Mouse (Mus musculus) neural tube, embryonic 12.5 days (tissue): ENCODE results near the gene Acot5. TPM values are rescaled to one million over a fixed set of nuclear protein-coding genes. Genes with fewer than 3 reads are reported as not detected.
"Not testable (repeated sequence)": the region's sequence is repeated elsewhere in the genome, so short reads cannot be mapped to it uniquely, and the experiment has no call there.

Source experiments
- ATAC-seq: fragments of 200-750 bp; cut with Nextera tagmentation; 2 replicates; pipeline ENCODE4 v1.8.0; 2017; ENCODE audit warnings: low read depth, mild to moderate bottlenecking, moderate TSS enrichment, moderate library complexity; ENCODE audit not compliant: low FRiP score
- H3K27ac ChIP-seq: fragments of 300-500 bp; sonication (generic); 2 replicates; pipeline ENCODE4 v1.5.1; 2016
- H3K27me3 ChIP-seq: fragments of 300-500 bp; sonication (generic); replicated peaks from 2 replicates; pipeline ENCODE4 v1.6.1; 2016; ENCODE audit warnings: mild to moderate bottlenecking
- H3K36me3 ChIP-seq: fragments of 300-500 bp; sonication (generic); 2 replicates; pipeline ENCODE4 v1.6.1; 2016; ENCODE audit warnings: mild to moderate bottlenecking
- H3K4me1 ChIP-seq: fragments of 300-500 bp; sonication (generic); 2 replicates; pipeline ENCODE4 v1.6.1; 2016
- H3K4me2 ChIP-seq: fragments of 300-500 bp; sonication (generic); replicated peaks from 2 replicates; pipeline ENCODE4 v1.6.1; 2016; ENCODE audit warnings: mild to moderate bottlenecking
- H3K4me3 ChIP-seq: fragments of 300-500 bp; sonication (generic); 2 replicates; pipeline ENCODE4 v1.5.1; 2016
- H3K9ac ChIP-seq: fragments of 300-500 bp; sonication (generic); 2 replicates; pipeline ENCODE4 v1.6.1; 2016; ENCODE audit warnings: mild to moderate bottlenecking
- H3K9me3 ChIP-seq: fragments of 300-500 bp; sonication (generic); 2 replicates; pipeline ENCODE4 v1.6.1; 2016; ENCODE audit warnings: mild to moderate bottlenecking
- whole genome bisulfite sequencing: fragments of 180-500 bp; shearing (Covaris S2); methylation state at CpG from one replicate; pipeline ENCODE4 v1.1.7; 2016; 5-methylcytosine and 5-hydroxymethylcytosine counted together
- polyA plus RNA-seq: library from polyadenylated mRNA; unstranded; fragments of >200 nt; fragmentation: Nextera tagmentation; extraction: Ambion mirVana; gene quantifications from 2 replicates; pipeline ENCODE4 v1.2.1, GENCODE M21; 2016

The Acot5 gene
- polyA plus RNA-seq, result 0.25 TPM in 1 of 2 replicates, not detected in the other

DNA sequence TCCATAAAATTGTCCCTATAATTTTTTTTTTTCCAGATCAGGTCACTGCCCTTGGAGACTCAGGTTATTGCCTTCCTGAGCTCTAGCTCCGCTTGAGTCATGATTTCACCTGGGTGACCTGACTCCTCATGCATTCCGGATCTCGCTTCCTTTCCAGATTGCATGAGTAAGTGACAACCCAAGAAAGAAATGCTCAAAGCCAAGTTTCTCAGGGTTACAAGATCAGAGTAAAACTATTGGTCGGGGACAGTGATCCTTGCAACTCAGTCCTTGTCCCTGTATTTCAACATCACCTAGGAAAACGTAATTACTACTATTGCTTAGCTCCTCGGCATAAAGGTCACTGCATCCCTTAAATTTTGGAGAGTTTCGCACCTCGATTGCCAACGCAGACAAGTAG lies at the start of gene Acot5:
TSS of gene Acot5 (plus strand) at position 340 of the 400 bp plus-strand sequence.
- H3K27ac ChIP-seq, result no peak within 1 kb of the TSS
- H3K4me1 ChIP-seq, result no peaks in the 10 kb centered on the region
- H3K36me3 ChIP-seq, result no peaks in the 10 kb centered on the region
- no peak for ATAC-seq
- no peaks in the 10 kb centered on the region for H3K9me3 ChIP-seq
- 59% methylated on average over 9 of the region's 9 CpGs for whole genome bisulfite sequencing
- H3K4me2 ChIP-seq, result peak within 1 kb of the TSS; percentile 63
- H3K27me3 ChIP-seq, result peaks cover 28% of the 10 kb centered on the region
- peak within 1 kb of the TSS; percentile 33 for H3K4me3 ChIP-seq
- H3K9ac ChIP-seq, result 0 out of 2 replicates have a peak within 1 kb of the TSS, but pooled peaks have one; percentile 40

DNA sequence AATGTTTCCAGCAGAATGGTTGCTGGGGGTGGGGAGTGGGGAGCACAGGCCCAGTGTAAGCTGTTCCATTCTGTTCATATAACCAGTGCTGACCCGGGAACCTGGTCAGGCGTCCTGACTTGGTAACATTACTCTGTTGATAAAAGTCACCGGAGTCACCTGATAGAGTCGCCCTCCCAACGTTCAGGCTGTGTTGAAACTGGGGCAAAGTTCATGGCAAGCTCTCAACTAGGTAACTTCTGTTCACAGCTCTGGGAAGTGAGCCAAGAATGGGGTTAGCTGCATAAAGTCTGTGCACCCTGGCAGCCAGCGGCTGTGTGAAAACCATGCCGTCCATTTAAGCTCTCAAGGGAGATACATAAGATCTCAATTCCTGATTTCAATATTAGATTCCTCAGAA lies 48.6 kb upstream of the Acot5 start:
- not testable (repeated sequence) for H3K27me3 ChIP-seq, H3K27ac ChIP-seq, H3K4me2 ChIP-seq, H3K9ac ChIP-seq, H3K4me3 ChIP-seq, ATAC-seq, H3K36me3 ChIP-seq, H3K9me3 ChIP-seq, H3K4me1 ChIP-seq
- WGBS, result 72% methylated on average over 7 of the region's 7 CpGs

DNA sequence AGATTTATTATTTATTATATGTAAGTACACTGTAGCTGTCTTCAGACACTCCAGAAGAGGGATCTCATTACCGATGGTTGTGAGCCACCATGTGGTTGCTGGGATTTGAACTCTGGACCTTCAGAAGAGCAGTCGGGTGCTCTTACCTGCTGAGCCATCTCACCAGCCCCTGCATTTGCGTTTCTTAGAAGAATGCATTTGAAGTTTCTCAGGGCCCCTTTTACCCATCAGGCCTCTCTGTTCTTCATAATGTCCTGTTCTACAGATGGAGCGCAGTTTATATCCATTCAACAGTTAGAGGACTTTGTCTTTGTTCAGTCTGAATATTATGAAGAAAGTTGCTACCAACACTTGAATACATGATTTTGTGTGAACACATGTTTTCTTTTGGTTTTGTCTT lies 46.9 kb upstream of the Acot5 start:
- ATAC-seq, H3K9ac ChIP-seq, H3K27ac ChIP-seq, H3K4me1 ChIP-seq, H3K4me3 ChIP-seq, H3K4me2 ChIP-seq, H3K9me3 ChIP-seq, H3K36me3 ChIP-seq, H3K27me3 ChIP-seq: not testable (repeated sequence)
- WGBS, result 93% methylated on average over 4 of the region's 4 CpGs

DNA sequence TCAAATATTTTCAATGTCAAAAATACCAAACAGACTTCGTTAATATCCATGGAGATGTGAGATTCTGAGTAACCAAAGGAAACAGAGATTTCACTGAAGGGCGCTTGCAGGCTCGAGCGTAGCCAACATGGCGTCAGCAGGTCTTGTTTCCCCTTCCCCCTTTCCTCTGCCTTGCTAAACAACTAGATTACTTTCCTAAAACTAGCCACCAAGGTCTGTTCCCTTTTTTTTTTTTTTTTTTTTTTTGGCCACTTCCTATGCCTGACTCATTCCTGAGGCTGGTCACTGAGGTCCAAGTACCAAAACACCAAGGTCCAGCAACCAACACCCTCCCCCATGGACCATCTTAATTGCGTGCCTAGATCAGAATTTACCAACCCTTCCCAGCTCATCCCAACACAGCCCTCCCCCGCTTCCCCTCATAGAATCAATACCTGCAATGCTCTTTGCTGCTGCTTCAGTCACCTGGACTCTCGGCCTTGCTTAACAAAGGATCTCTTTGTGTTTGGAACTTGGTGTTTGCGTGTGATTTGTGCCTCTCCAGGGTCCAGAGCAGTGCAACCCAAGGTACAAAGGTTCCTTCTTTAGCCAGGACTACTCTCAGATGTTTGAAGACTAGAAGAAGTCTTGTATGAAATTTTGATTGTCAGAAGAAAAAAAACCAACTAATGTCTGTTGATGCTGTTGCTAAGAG lies 45.9 kb upstream of the Acot5 start:
- Histone ChIP-seq H3K4me1 (no peaks in the 10 kb centered on the region), H3K4me3 (no peak overlapping the region), H3K36me3 (no peaks in the 10 kb centered on the region; the same call in 1 of the 2 replicates), H3K9ac (no peak overlapping the region), H3K27me3 (no peaks in the 10 kb centered on the region), H3K9me3 (no peaks in the 10 kb centered on the region), H3K4me2 (no peak overlapping the region), H3K27ac (no peak overlapping the region)
- no peak for ATAC-seq
- 87% methylated on average over 9 of the region's 9 CpGs for WGBS

DNA sequence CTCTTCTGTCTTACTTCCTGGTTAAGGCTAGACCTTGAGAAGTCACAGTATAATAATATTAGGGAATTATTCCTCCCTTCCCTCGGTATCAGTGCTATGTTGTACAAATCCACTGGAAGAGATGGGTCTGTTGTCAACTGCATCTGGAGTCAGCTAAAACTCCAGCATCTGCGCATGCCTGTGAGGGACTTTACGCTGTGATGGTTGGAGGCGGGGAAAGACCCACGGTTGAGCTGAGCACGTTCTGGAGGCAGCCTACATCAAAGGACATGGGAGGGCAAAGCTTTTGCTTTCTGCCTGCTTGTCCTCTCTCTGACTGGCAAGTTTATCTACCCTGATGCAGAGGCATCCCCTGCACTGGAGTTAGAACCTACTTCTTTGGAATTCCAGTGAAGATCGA lies 43.2 kb upstream of the Acot5 start:
- Histone ChIP-seq H3K27ac (no peak overlapping the region), H3K27me3 (no peaks in the 10 kb centered on the region), H3K9ac (no peak overlapping the region), H3K4me1 (no peaks in the 10 kb centered on the region), H3K9me3 (no peaks in the 10 kb centered on the region), H3K36me3 (no peaks in the 10 kb centered on the region), H3K4me3 (no peak overlapping the region), H3K4me2 (no peak overlapping the region)
- no peak for ATAC-seq
- WGBS, result 90% methylated on average over 7 of the region's 7 CpGs

DNA sequence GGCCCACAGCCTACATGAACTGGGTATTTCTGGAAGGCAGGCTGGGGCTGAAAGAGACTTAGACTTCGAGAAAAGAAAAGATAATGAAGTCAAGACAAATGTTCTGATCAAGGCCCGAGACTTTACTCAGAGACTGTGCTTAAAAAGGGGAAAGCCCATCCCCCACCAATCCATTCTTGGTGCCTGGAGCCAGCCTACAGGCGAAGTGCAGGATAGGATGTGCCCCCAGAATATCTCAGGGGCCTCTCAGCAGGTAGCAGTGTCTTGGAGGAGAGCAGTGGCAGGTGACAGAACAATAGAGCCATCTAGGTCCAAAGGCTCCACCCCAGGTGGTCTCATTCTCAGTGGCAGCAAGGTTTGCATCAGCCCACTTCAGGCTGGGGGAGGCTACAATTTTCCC lies 40.8 kb upstream of the Acot5 start:
- H3K9me3 ChIP-seq, H3K9ac ChIP-seq, H3K4me2 ChIP-seq, H3K4me3 ChIP-seq, H3K4me1 ChIP-seq, H3K27me3 ChIP-seq, H3K36me3 ChIP-seq, ATAC-seq, H3K27ac ChIP-seq: not testable (repeated sequence)
- WGBS, result 42% methylated on average over 3 of the region's 3 CpGs

DNA sequence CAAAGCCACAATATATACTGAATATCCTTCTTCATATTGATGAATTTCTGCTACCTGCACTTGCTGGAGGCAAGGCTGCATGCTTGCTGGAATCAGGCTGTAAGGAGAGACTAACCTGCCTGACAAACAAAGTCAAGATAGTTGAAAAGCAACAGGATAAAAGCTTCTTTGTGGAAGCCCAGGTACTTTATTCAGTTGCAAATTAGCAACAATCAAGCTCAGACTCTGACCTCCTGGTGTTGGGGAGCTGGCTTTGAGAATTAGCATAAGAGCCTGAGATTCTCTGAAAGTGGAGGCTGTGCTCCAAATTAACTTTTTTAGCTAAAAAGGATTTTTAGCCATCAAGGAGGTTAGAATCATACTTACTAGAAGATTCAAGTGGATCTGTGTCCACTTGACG lies 40.1 kb upstream of the Acot5 start:
- H3K4me2 ChIP-seq, H3K9me3 ChIP-seq, H3K36me3 ChIP-seq, ATAC-seq, H3K9ac ChIP-seq, H3K27ac ChIP-seq, H3K4me3 ChIP-seq, H3K27me3 ChIP-seq, H3K4me1 ChIP-seq: not testable (repeated sequence)
- 91% methylated on average over 1 of the region's 1 CpGs for WGBS

DNA sequence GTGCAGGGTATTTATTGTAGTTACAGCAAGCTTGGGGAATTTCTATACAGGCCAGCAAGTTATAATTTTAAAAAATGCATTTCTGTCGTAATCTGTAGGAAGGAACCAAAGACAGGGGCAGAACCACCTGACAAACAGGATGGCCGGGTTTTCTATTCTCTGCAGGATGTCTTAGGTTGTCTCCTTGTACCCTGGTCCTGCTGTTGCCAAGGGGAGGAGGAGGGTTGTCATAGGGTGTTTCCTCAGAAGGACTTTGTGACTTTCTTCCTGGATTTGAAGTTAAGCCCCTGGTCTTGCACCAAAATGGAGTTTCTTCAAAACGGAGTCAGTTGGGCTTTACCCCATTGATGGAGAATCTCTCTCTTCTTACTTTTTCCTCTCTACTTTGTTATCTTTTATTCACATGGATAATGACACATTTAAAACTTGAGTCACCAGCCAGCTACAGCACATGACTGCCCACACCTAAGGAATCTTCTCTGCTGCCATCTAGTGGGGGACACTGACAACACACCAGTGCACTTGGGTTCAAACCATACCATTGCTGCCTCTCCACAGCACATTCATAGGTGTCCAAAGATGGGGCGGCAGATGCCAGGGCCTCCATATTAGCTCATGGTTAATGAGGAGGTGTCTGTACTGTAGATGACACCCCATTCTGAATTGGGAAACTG lies 38.3 kb upstream of the Acot5 start:
- no peak overlapping the region for H3K4me3 ChIP-seq
- no peak overlapping the region for H3K27ac ChIP-seq
- whole genome bisulfite sequencing, result 81% methylated on average over 4 of the region's 4 CpGs
- ATAC-seq, result 0 out of 2 replicates have a peak, but pooled peaks have one; percentile 50
- H3K9me3 ChIP-seq, result no peaks in the 10 kb centered on the region
- H3K9ac ChIP-seq, result no peak overlapping the region
- no peaks in the 10 kb centered on the region for H3K36me3 ChIP-seq
- H3K27me3 ChIP-seq, result no peaks in the 10 kb centered on the region
- no peak overlapping the region for H3K4me2 ChIP-seq
- no peaks in the 10 kb centered on the region for H3K4me1 ChIP-seq

DNA sequence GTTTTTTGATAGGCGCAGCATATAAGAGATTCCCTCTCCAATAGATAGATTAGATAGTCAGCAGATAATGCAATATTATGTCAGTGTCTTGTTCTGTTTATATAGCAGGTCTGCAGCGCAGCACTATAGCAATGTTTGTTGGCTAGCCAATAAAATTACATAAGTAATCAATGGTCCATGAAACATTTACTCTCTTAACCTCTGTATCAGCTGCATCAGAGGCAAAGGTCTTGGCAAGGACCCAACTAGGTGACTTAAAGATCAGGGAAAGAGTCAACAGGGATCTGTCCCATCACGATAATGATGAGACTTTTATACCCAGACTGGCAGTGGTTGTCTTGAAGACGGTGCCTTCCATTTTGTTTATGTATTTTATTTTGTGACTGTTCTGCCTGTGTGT lies 36.3 kb upstream of the Acot5 start:
- H3K36me3 ChIP-seq, result no peaks in the 10 kb centered on the region
- H3K4me1 ChIP-seq, result no peaks in the 10 kb centered on the region
- no peak for ATAC-seq
- no peak overlapping the region for H3K27ac ChIP-seq
- no peak overlapping the region for H3K9ac ChIP-seq
- no peaks in the 10 kb centered on the region for H3K9me3 ChIP-seq
- 0 out of 2 replicates have a peak, but pooled peaks cover 2% of the 10 kb centered on the region for H3K27me3 ChIP-seq
- no peak overlapping the region for H3K4me2 ChIP-seq
- 82% methylated on average over 4 of the region's 4 CpGs for WGBS
- no peak overlapping the region for H3K4me3 ChIP-seq

DNA sequence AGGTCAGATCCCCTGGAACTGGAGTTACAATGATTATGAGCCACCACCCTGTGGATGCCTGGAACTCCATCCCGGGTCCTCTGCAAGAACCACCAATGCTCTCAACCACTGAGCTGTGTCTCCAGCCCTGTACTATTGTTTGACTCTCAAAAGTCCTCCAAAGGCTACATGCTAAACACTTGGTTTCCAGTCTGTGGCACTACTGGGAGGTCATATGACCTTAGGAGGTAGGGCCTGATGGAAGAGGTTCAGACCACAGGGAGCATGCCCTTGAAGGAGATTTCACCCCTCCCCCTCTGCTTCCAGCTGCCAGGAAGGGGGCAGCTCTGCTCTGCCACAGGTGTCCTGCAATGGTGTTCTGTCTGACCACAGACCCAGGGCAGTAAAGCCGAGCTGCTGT lies 35.8 kb upstream of the Acot5 start:
- 73% methylated on average over 2 of the region's 2 CpGs for WGBS
- not testable (repeated sequence) for H3K36me3 ChIP-seq, ATAC-seq

DNA sequence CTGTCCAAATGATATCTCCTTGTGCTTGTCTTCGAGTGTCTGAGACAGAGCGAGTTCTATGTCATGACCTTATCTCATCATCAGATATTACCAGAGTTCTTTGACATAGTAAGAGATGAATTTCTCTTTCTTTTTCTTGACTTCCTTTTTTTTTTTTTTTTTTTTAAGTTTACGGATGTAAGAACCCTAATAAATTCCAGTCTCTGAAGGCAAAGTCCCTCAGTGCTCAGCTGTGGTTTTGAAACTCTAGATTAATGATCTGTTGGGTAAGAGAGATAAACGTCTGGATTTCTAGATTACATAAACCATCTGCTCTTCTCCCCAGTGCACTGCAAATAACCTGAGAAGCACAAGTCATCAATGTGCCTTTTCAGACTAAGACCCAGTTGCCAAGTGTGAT lies 35.0 kb upstream of the Acot5 start:
- 65% methylated on average over 4 of the region's 4 CpGs for WGBS
- no peaks in the 10 kb centered on the region for H3K9me3 ChIP-seq
- no peak overlapping the region for H3K4me2 ChIP-seq
- H3K9ac ChIP-seq, result no peak overlapping the region
- H3K4me1 ChIP-seq, result no peaks in the 10 kb centered on the region
- H3K4me3 ChIP-seq, result no peak overlapping the region
- H3K36me3 ChIP-seq, result no peaks in the 10 kb centered on the region
- no peak overlapping the region for H3K27ac ChIP-seq
- 0 out of 2 replicates have a peak, but pooled peaks cover 2% of the 10 kb centered on the region for H3K27me3 ChIP-seq
- ATAC-seq, result no peak

More for the DNA sequence above, 35.8 kb upstream of the Acot5 start:
- H3K27ac ChIP-seq, H3K4me1 ChIP-seq, H3K9me3 ChIP-seq, H3K4me2 ChIP-seq, H3K9ac ChIP-seq, H3K4me3 ChIP-seq, H3K27me3 ChIP-seq: not testable (repeated sequence)

DNA sequence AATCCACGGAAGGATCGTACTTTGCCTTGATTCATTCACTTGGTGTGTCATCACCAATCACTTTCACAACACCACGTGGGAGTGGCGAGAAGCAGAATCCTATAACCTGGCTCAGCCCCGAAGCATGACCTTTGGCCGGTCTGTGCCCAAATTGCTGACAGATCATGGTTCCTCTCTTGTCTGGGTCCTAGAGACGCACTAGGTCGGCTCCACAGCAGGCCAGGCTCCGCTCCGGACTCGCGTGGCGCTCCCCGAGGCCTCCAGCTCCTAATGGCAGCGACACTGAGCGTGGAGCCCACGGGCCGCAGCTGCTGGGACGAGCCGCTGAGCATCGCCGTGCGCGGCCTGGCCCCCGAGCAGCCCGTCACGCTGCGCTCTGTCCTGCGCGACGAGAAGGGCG lies 30.9 kb upstream of the Acot5 start, which contains the start of gene Acot4:
TSS of gene Acot4 (plus strand) at position 139 of the 400 bp plus-strand sequence.
- H3K27me3 ChIP-seq, H3K36me3 ChIP-seq, H3K27ac ChIP-seq, H3K9me3 ChIP-seq, H3K4me1 ChIP-seq: not testable (repeated sequence)
- WGBS, result 9% methylated on average over 32 of the region's 32 CpGs
- Histone ChIP-seq H3K9ac (peak within 1 kb of the TSS; percentile 51), H3K4me3 (peak within 1 kb of the TSS; percentile 41), H3K4me2 (peak within 1 kb of the TSS; percentile 65)
- 0 out of 2 replicates have a peak, but pooled peaks have one; percentile 48 for ATAC-seq
